Mouse (Mus musculus) midbrain, embryonic 10.5 days (tissue): ENCODE measurements around the gene Immp2l. TPM values are rescaled to one million over a fixed set of nuclear protein-coding genes. Genes with fewer than 3 reads are reported as not detected.

Experiments
- DNase-seq: peaks from one replicate; pipeline ENCODE4 v3.0.0-alpha.2; 2017; ENCODE audit warnings: low spot score
- H3K27ac ChIP-seq: fragments of 300-500 bp; sonication (generic); replicated peaks from 2 replicates; pipeline ENCODE4 v1.5.1; 2016; ENCODE audit warnings: mild to moderate bottlenecking
- H3K27me3 ChIP-seq: fragments of 300-500 bp; sonication (generic); 2 replicates; pipeline ENCODE4 v1.6.1; 2016; ENCODE audit warnings: low read depth, mild to moderate bottlenecking; ENCODE audit not compliant: poor library complexity, severe bottlenecking
- H3K36me3 ChIP-seq: fragments of 300-500 bp; sonication (generic); 2 replicates; pipeline ENCODE4 v1.6.1; 2016; ENCODE audit warnings: mild to moderate bottlenecking, moderate library complexity
- H3K4me1 ChIP-seq: fragments of 300-500 bp; sonication (generic); 2 replicates; pipeline ENCODE4 v1.6.1; 2016
- H3K4me3 ChIP-seq: fragments of 300-500 bp; sonication (generic); 2 replicates; pipeline ENCODE4 v1.5.1; 2016; ENCODE audit warnings: mild to moderate bottlenecking, moderate library complexity
- H3K9me3 ChIP-seq: fragments of 300-500 bp; sonication (generic); replicated peaks from 2 replicates; pipeline ENCODE4 v1.6.1; 2016; ENCODE audit warnings: mild to moderate bottlenecking
- WGBS: fragments of 180-500 bp; shearing (Covaris S2); methylation state at CpG from one replicate; pipeline ENCODE4 v1.1.7; 2016; 5-methylcytosine and 5-hydroxymethylcytosine counted together
- polyA plus RNA-seq: library from polyadenylated mRNA; unstranded; fragments of >200 nt; fragmentation: Nextera tagmentation; extraction: Ambion mirVana; gene quantifications from 2 replicates; pipeline ENCODE4 v1.2.1, GENCODE M21; 2016

The Immp2l gene
- polyA plus RNA-seq, 1 experiment from 2014 or later = 12.0 TPM

GRCm38 (mm10) chr12:41649826-41650541 is 626.1 kb downstream of the Immp2l start:
- Histone ChIP-seq H3K27me3 (no peaks in the 10 kb centered on the region), H3K9me3 (no peaks in the 10 kb centered on the region), H3K36me3 (no peaks in the 10 kb centered on the region), H3K27ac (peak overlapping the region; percentile 59), H3K4me1 (peaks cover 47% of the 10 kb centered on the region), H3K4me3 (no peak overlapping the region)
- 62% methylated on average over 8 of the region's 8 CpGs for WGBS
- DNase-seq = no peak

DNA sequence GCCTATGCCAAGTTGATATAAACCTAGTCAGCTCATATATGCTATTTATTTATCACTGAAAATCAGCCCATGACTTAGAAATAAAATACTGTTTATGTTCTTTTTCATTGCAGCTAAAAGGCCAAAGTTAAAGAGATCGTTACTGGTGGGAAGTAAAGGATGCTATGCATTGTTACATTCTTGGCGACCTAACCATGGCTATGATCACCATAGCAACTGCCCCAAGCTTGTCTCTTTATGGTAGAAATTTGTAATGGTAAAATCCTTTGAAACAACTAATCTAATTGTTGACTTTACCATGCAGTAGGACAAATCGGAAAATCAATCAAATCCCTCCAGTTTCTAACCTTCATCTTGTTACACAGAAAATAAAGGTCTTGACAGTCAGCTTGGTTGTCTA is 644.4 kb downstream of the Immp2l start:
- DNase-seq = no peak
- Histone ChIP-seq H3K4me1 (peaks cover 14% of the 10 kb centered on the region), H3K36me3 (no peaks in the 10 kb centered on the region), H3K27ac (no peak overlapping the region), H3K9me3 (no peaks in the 10 kb centered on the region), H3K4me3 (no peak overlapping the region), H3K27me3 (no peaks in the 10 kb centered on the region)
- WGBS = 61% methylated on average over 3 of the region's 3 CpGs

DNA sequence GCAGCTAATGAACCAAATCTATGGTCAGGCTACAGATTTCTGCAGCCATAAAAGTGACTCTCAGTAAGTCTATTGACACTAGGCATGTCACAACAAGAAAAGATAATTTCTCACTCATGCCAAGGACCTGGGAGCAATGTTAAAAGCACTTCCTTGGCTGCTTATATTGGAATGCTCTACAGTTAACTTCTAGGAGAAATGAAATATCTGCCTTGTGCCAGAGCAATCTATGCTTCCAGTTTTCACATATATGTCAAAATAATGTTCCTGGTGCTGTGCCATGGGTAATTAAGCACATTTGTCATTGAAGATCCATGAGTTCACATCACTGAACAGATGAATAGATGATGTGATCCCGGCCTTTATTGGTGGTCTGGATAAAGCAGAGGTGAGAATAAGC is 645.6 kb downstream of the Immp2l start:
- no peak overlapping the region for H3K27ac ChIP-seq
- peaks cover 14% of the 10 kb centered on the region for H3K4me1 ChIP-seq
- no peaks in the 10 kb centered on the region for H3K36me3 ChIP-seq
- no peaks in the 10 kb centered on the region for H3K27me3 ChIP-seq
- no peak for DNase-seq
- no peak overlapping the region for H3K4me3 ChIP-seq
- WGBS = 84% methylated on average over 1 of the region's 1 CpGs
- H3K9me3 ChIP-seq = no peaks in the 10 kb centered on the region

DNA sequence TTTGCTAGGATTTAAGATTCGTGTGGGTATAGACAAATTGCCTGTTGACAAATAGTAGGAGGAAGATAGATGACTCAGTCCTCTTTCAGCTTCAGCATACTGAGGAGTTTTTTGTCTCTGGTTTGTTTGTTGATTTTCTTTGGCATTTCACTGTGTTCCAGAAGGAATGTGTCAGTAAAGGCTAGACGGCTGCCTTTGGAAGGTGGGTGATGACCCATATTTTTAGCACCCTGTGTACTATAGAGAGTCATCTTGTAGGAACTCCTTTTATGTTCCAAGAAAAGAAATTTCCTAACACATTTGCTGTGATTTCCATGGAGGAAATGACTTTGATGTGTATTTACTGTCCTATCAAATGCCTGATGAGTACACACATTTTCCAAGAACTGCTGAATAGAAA is 651.0 kb downstream of the Immp2l start:
- DNase-seq = no peak
- Histone ChIP-seq H3K36me3 (no peaks in the 10 kb centered on the region), H3K9me3 (no peaks in the 10 kb centered on the region), H3K27me3 (no peaks in the 10 kb centered on the region), H3K27ac (no peak overlapping the region), H3K4me3 (no peak overlapping the region), H3K4me1 (no peaks in the 10 kb centered on the region)
- whole genome bisulfite sequencing = 83% methylated on average over 2 of the region's 2 CpGs

GRCm38 (mm10) chr12:41680141-41680540 is 656.3 kb downstream of the Immp2l start:
- DNase-seq = no peak
- WGBS = 97% methylated on average over 1 of the region's 1 CpGs
- no peak overlapping the region for H3K4me3 ChIP-seq
- H3K9me3 ChIP-seq = no peaks in the 10 kb centered on the region
- H3K36me3 ChIP-seq = no peaks in the 10 kb centered on the region
- H3K27me3 ChIP-seq = peaks cover 15% of the 10 kb centered on the region; the same call in 1 of the 2 replicates
- no peak overlapping the region for H3K27ac ChIP-seq
- H3K4me1 ChIP-seq = no peaks in the 10 kb centered on the region

- no peak overlapping the region for H3K4me3 ChIP-seq
These were observed 658.3 kb downstream of the Immp2l start for GRCm38 (mm10) chr12:41682141-41682540.

DNA sequence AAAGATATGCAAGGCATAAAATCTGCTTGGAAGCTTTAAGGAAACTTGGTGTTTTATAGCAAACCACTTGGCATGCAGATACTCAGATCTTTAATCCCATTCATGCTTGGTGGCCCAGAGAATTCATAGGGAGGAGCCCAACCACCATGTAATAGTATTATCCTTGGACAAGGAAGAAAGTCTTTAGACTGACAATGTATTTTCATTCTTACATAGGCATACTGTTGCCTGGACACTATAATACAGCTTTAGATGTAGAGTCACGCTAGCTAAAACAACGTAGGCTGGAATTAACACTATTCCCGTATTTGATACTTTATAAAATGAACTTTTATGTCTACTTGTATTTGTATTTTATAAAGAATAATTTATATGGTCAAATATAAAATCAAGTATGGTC is 665.9 kb downstream of the Immp2l start:
- Histone ChIP-seq H3K9me3 (no peaks in the 10 kb centered on the region), H3K27me3 (peaks cover 76% of the 10 kb centered on the region), H3K27ac (no peak overlapping the region), H3K36me3 (no peaks in the 10 kb centered on the region), H3K4me1 (peaks cover 12% of the 10 kb centered on the region), H3K4me3 (no peak overlapping the region)
- DNase-seq = no peak
- 50% methylated on average over 3 of the region's 3 CpGs for WGBS

More at GRCm38 (mm10) chr12:41682141-41682540, 658.3 kb downstream of the Immp2l start:
- WGBS = 65% methylated on average over 1 of the region's 1 CpGs
- Histone ChIP-seq H3K27me3 (peaks cover 35% of the 10 kb centered on the region), H3K27ac (no peak overlapping the region), H3K9me3 (no peaks in the 10 kb centered on the region), H3K4me1 (no peaks in the 10 kb centered on the region), H3K36me3 (no peaks in the 10 kb centered on the region)
- DNase-seq = no peak

DNA sequence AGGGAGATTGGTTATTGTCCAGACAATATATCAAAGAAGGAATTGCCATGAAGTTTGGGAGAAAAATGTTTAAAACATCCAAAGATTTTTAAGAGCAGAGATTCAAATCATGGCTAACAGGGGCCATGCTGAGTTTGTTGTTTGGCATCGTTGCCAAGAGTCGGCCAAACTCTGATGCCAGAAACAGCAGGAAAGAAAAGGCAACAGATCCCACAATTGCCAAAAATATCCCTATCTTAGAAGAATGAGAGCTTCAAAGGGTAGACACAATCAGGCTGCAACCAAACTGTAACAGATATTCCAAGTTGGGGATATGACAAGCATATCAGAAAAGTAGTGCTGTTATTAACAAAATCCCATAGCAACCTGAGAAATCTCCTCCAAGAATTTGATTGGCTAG is 686.7 kb downstream of the Immp2l start:
- DNase-seq = no peak
- Histone ChIP-seq H3K4me1 (no peaks in the 10 kb centered on the region), H3K27me3 (no peaks in the 10 kb centered on the region), H3K27ac (no peak overlapping the region), H3K36me3 (no peaks in the 10 kb centered on the region), H3K9me3 (no peaks in the 10 kb centered on the region), H3K4me3 (no peak overlapping the region)
- WGBS = 82% methylated on average over 2 of the region's 2 CpGs

DNA sequence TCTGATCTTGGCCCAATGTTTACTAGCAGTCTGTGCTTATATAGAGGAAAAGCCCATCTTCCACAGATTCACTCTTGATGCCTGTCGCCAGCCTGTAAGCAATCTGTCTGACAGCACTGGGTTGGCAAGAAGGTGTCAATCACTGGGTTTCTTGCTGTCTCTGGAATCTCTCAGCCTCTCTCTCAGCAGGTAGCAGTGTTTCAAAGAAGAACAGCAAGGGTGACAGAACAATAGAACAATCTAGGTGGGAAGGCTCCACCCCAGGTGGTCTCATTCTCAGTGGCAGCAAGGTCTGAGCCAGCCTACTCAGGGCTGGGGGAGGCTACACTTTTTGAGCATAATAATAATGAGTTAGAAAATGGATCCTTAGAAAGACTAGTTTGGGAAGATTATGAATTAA is 693.1 kb downstream of the Immp2l start:
- H3K27ac ChIP-seq = no peak overlapping the region
- H3K4me3 ChIP-seq = no peak overlapping the region
- no peaks in the 10 kb centered on the region for H3K27me3 ChIP-seq
- WGBS = 21% methylated on average over 1 of the region's 1 CpGs
- H3K4me1 ChIP-seq = no peaks in the 10 kb centered on the region
- no peaks in the 10 kb centered on the region for H3K36me3 ChIP-seq
- peaks cover 7% of the 10 kb centered on the region; the same call in 1 of the 2 replicates for H3K9me3 ChIP-seq
- no peak for DNase-seq

- DNase-seq = no peak
- no peaks in the 10 kb centered on the region for H3K4me1 ChIP-seq
- H3K36me3 ChIP-seq = no peaks in the 10 kb centered on the region
- no peak overlapping the region for H3K27ac ChIP-seq
- 86% methylated on average over 2 of the region's 2 CpGs for WGBS
- no peaks in the 10 kb centered on the region for H3K9me3 ChIP-seq
- no peaks in the 10 kb centered on the region for H3K27me3 ChIP-seq
- no peak overlapping the region for H3K4me3 ChIP-seq
These were observed 700.7 kb downstream of the Immp2l start for GRCm38 (mm10) chr12:41724585-41724984.

- H3K4me1 ChIP-seq = no peaks in the 10 kb centered on the region
- H3K27ac ChIP-seq = no peak overlapping the region
- no peaks in the 10 kb centered on the region for H3K9me3 ChIP-seq
- no peak for DNase-seq
- H3K4me3 ChIP-seq = no peak overlapping the region
- H3K36me3 ChIP-seq = no peaks in the 10 kb centered on the region
- WGBS = 83% methylated on average over 1 of the region's 1 CpGs
- no peaks in the 10 kb centered on the region for H3K27me3 ChIP-seq
These were observed 702.8 kb downstream of the Immp2l start for GRCm38 (mm10) chr12:41726720-41727119.

DNA sequence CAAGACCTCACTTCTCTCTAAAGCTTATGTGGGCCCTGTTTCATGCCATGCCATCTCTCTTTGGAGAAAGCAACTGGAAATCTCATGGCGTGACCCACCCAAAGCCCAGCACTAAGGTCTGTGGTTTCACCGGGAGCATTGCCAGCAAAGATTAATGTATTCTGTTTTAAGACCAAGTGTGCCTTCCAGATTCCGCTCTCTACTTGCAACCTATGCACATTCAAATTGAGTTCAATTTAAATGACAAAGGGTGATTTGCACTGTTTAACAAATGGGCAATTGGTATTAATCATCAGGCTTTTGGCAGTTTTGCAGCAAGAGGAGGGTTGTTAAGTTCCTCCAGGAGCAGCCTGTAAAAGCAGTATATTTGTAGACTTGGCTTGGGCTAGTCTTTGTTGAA is 703.3 kb downstream of the Immp2l start:
- Histone ChIP-seq H3K4me1 (no peaks in the 10 kb centered on the region), H3K4me3 (no peak overlapping the region), H3K27ac (no peak overlapping the region), H3K9me3 (no peaks in the 10 kb centered on the region), H3K27me3 (no peaks in the 10 kb centered on the region), H3K36me3 (no peaks in the 10 kb centered on the region)
- DNase-seq = no peak
- WGBS = 56% methylated on average over 3 of the region's 3 CpGs

- no peaks in the 10 kb centered on the region for H3K4me1 ChIP-seq
- WGBS = 87% methylated on average over 1 of the region's 1 CpGs
- no peak overlapping the region for H3K27ac ChIP-seq
- H3K4me3 ChIP-seq = no peak overlapping the region
- no peaks in the 10 kb centered on the region for H3K27me3 ChIP-seq
- DNase-seq = no peak
- no peaks in the 10 kb centered on the region for H3K36me3 ChIP-seq
- no peaks in the 10 kb centered on the region for H3K9me3 ChIP-seq
These were observed 704.0 kb downstream of the Immp2l start for GRCm38 (mm10) chr12:41727764-41728338.
